Mouse (Mus musculus) inflammation-experienced regulatory T-cells, adult 6 months (primary cell): ENCODE measurements around the gene Apobr. TPM values are rescaled to one million over a fixed set of nuclear protein-coding genes. Genes with fewer than 3 reads are reported as not detected.

Source experiments
- ATAC-seq: one replicate; pipeline ENCODE4 v1.8.0; 2017
- polyA plus RNA-seq, 3 experiments: library from polyadenylated mRNA; unstranded; fragments of 100-300 nt; shearing (Covaris generic); gene quantifications; one replicate each; pipeline ENCODE4 v1.2.1; 2017

Apobr gene
- polyA plus RNA-seq, 3 experiments from 2014 or later: 0.23 to 2.3 TPM; not detected in 1

DNA sequence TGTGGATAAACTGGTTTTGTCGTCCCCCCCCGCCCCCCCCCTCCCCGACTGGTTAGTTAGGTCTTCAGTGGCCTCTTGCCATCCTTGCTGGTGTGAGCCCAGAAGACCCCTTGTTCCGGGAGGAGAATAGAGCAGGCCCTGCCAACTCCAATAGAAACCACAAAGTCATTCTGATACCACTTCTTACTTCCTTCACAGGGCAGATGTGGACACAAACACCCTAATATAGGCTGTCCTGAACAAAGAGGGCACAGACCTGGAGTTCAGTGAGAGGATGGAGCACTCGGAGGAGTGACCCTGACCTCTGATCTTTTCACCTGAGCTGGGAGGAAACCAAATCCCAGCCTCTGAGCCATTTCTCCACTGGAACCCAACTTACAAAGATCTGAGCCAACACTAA lies 17.2 kb downstream of the Apobr start:
- no peak for ATAC-seq

DNA sequence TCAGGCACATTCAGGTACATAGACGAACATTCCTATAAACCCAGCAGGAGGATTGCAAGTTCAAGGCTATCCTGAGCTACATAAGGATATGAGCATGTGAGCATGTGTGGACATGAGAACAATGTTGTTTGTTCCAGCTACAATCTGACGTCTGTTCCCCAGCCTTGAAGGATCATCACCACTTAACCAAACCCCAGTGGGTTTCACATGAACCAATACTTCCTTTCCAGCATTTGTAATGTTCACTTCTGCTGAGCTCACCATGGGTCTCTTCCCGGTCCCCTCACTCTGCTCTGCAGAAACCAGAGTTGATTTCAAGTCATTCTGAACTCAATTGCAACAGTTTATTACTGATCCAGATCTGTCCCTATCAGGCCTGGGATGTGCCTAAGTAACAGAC lies 17.9 kb downstream of the Apobr start:
- ATAC-seq: no peak

DNA sequence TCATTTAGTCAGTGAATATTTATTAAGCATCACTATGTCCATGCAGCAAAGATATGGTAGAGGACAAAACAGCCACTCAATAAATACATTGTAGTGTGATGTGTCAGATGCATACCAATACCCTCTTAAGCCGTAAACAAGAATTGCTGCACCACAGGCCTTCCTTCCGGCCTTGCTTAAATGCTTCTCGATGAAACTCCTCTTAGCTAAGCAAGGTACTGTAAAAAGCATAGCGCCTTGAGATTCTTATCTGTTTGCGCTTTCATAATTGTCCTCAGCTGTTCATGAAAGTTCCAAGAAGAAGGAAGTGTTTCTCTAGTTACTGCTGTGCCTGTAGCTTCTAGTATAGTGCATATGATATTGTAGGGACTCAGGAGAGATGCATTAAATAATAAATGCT lies 21.9 kb downstream of the Apobr start:
- ATAC-seq: peak; percentile 32

DNA sequence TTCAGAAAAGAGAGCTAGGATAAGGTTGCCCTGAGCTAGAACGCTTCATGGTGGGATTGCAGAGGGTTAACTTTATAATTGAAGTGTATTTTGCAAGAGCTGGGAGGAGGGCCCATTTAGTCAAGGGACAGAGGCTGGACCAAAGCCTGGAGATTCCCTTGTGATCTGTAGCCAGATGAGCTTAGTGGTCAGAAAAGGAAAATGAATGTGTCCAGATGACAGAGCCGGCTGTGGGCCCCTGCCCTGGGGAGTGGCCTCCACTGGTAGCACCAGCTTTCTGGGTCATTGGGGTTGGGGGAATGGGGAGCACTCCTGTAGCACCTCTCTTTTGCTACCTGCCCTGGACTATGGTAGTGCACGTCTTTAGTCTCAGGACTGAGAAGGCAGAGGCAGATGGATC lies 22.3 kb downstream of the Apobr start:
- no peak for ATAC-seq

DNA sequence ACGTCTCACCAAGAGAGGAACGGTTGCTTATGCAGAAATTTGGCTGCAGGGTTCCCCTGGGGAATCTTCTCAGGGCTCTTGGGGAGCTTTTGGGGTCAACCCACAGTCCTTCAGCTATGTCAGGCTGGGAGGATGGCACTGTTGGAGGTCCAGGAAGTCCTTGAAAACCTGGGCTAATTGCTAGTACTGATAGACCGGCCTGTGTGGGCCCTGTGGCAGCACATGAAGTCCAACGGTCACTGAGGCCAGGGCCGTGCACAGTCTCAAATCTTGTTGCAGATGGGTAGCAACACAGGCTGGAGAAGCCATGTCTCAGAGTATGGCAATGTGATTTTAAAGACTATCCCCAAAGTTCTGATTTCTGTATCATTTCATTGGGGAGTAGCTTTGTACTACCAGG lies 23.1 kb downstream of the Apobr start:
- ATAC-seq: no peak

DNA sequence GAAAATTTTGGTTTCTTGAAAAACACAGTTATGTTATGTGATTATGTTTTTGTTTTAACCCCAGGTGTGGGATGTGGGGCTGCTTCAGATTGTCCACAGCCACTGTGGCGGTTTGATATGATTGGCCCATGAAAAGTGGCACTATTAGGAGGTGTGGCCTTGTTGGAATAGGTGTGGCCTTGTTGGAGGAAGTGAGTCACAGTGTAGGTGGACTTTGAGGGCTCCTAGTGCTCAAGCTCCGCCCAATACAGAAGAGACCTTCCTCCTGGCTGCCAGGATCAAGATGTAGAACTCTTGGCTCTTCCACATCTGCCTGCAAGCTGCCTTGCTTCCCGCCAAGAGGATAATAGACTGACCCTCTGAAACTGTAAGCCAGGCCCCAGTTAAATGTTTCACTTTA lies 28.0 kb downstream of the Apobr start:
- ATAC-seq: no peak

DNA sequence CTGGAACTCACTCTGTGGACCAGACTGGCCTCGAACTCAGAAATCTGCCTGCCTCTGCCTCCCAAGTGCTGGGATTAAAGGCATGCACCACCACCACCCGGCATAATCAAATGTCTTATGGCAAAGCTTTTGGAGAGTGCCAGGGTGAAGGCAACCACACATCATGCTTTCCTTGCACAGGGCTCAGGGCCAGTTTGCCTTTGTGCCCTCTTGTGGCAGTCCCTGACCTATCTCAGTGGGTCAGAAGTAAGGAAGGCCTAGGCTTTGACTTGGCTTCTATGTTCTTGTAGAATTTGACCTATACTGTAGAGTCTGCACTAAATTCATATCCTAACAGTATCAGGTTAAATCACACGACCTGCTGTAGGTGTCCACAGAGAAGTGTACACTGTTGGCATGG lies 32.0 kb downstream of the Apobr start:
- ATAC-seq: no peak

DNA sequence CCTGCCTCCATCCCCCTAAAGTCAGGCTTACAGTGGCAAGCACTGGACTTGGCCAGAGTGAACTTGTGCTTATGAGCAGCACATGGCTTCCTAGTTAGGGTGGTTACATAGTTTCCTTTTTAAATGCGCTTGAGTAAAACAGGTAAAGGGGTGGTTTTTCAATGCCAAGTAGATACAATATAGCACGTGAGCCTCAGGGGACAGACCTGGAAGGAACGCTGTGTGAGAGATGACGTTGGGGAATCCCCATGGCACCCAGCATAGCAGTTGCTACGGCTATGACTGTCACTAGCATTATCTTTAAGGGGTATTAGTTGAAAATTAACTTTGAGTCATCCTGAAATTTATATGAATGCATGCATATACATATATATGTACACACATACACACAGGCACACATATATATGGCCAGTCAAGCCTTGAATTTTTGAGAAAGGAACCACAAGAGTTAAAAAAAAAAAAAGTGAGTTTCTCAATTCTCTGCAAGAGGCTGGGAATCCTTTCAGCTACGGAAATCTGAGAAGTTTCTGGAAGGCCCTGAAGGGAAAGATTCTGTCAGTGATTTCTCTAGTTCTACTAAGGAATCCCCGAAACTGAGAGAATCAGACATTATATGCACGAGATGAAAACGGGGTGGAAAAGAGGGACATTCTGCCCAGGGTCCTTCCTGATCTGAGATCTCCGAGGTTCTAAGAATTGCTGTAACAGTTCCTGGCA lies 35.0 kb downstream of the Apobr start:
- ATAC-seq: peak; percentile 82

DNA sequence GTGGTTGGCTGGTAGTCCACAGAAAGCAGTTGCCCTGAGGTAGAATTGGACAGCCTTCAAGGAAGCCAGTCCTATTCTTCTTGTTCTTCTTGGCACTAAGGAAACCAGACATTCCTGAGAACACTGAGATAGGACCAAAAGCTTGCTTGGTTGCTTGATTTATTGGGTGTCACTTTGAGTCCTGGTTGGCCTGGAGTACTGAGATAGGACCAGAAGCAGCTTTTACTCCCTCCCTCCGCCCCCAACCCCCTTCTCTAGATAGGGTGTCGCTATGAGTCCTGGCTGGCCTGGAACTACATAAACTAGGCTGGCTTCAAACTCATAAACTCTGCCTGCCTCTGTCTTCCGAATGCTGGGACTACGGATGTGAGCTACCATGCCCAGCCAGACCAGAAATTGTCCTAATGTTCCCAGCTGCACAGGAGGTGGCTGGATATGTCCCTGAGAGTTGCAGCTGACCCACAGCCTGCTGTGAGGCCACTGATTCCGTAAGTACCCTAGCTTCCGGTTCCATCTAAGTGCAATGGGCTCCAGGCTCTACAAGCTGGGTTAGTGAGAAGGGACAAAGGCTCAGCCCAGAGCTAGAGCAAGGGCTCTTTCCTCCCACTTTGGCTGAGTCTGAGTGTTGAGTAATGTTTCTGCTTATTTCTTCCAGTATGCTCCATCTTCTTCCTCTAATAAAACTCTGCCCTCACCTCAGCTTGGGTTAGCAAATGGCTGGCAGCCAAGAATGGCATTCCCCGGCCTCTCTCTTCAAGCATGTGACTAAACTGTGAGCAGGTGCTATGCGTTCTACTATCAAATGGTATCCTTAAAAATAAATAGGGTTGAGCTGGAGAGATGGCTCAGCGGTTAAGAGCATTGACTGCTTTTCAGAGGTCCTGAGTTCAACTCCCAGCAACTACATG lies 37.0 kb downstream of the Apobr start:
- no peak for ATAC-seq

DNA sequence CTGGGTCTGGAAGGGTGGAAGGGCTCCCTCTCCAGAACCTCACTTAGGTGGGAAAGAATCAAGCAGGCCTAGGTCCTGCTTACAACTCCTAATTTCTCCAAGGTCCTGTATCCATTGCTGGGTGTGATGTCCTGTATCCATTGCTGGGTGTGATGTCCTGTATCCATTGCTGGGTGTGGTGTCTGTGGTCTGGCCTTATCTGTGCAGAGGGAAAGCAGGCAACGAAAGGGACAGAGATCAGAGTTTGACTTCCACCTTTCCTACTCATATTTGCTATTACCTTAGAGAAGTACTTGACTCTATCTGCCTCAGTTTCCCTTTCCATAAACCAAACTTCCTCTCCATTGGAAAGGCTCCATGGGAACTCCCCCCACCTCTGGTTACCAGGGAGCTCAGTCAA lies 38.6 kb downstream of the Apobr start:
- ATAC-seq: no peak

DNA sequence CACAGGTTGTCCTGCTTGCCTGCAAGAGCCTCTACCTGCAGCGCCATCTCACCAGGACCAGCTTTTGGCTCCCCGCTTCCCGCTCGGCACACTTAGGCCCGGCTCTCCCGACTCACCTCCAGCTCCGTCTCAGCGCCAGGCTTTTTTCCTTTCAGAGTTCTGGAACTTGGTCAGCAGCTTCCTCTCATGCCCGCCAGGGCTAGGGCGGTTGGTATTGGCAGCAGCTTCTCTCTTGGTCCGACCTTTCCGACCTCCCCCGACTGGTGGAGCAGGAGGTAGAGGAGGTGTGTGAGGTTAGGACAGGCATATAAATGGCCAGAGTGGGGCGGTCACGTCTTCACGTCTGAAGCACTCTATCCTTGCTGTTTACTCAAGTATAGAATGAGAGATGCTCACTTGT lies 40.0 kb downstream of the Apobr start:
- ATAC-seq: no peak

DNA sequence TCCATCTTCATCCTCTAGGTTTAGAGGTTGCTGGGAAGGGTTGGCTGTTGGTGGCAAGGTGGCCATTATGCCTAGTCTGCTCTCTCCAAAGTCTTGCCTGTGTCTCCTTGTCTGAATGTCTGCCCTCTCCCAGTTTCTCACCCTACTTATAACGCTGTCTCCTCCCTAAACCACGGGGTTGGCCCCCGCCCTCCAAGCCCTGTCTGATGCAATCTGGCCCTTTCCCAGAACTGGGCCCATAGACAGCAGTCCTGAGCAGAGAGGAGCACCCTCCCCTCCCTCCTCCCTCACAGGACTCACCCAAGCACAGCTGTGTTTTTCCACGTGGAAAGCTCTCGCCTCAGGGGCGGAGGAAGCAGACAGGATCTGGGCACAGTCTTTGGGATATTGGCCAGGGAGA lies 40.6 kb downstream of the Apobr start:
- no peak for ATAC-seq

DNA sequence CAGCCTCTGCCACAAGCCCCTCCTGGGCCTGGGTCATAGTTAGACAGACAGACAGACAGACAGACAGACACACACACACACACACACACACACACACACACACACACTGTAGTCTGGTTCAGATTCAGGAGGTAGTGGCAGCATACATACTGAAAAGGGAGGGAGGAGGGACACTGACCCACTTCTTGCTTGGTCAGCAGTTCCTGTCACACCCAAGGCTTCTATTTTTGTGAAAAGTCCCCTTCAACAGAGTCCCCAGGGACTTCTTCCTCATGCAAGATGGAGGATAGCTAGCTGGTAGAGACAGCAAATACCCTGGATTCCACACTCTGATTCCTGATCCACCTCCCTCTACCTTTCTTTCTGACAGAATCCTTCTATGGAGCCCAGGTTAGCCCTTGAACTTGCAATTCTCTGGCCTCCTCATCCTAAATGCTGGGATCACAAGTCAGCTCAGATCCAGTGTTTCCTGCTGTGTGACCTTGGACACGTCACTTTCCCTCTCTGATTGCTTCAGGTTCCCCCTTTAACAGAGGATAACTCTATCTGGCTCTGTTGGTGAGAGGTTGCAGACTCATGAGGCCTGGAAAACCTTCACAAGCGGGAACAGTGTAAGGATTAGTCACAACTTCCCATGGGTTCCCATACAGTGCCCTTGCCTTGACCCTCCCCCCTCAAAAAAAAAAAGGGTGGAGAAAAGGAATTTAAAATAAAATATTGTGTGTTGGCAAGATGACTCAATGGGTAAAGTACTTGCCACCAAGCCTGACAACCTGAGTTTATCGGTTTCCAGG lies 41.3 kb downstream of the Apobr start:
- ATAC-seq: no peak

DNA sequence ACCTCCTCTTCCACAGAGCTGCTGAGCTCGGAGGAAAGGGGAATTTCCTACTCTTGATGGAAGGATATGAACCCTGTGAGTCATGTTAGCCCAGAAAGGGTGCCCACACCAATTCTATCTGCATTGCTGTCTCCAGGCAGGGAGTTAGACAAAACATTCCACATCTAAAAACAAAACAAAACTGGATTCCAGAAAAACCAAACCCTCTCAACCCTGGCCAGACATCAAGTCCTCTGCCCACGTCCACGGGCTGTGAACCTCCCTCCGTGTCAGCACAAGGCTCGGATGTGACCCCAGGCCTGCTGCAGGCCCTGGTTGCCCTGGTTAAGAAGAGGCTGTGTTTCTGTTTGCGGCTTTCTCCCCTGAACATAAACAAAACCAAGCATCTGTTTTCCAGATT lies 43.4 kb downstream of the Apobr start:
- ATAC-seq: no peak

DNA sequence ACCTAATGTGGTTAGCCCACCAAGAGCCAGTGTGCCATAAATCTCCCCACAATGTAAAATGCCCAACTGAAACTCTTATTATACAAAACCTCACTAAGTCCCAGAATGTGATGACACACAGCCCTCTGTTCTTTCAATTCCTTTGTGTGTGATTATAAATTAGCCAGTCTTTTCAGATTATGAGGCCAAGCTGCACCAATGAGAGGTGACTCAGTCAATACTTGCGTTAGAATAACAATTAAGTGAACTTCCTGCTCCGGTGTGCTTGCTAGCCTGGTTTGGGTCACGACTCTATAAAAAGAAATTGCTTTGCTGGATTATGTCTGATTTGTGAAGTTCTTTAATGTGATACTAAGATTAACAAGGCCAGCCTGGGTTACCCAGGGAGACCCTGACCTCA lies 45.2 kb downstream of the Apobr start:
- ATAC-seq: no peak

DNA sequence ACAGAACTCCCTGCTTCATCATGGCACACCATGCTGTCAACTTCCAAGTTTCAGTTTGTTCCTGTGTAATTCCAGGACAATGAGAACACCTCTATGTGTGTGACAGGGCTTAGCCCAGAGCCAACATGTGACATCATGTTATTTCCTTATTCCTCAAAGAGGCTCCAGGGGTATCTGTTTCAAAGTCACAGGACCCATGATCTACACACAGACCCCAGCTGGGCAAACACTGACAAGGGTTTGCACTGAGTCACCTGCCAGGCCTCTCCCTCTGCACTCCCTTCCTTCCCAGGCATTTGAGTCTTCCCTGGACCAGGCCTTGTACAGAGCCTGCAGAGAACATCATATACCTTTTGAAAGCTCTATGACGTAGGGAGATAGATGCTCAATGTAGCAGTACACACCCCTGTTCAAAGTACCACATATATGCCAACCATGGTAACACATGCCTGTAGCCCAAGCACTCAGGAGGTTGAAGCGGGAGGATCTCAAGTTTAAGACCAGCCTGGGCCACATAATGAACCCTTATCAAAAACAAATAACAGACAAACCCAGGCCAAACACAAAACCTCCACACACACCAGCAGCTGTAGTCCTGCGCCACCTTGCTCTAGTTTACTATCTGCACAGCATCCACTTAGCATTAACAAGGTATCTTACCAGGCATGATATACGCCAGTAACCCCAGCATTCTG lies 46.2 kb downstream of the Apobr start, which contains the start of gene Nupr1:
TSS of gene Nupr1 (minus strand) at position 38 of the 695 bp plus-strand sequence.
- no peak for ATAC-seq

DNA sequence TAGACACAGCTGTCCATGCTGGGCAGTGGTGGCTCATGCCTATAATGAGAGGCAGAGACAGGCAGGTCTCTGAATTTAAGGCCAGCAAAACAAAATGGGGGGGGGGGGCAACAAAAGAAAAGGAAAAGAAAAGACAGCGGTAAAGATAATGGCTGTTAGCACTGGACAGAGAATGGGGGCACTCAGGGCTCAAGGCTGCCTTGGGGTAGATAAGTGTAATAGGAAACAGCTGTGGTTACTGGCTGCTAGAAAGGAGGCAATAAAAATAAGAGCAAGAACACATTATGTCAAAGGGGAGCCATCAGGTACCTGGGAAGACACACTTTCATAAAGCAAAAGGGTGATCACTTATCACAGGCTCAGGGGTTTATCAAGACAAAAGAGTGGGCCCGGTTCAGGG lies 47.7 kb downstream of the Apobr start:
- ATAC-seq: no peak

DNA sequence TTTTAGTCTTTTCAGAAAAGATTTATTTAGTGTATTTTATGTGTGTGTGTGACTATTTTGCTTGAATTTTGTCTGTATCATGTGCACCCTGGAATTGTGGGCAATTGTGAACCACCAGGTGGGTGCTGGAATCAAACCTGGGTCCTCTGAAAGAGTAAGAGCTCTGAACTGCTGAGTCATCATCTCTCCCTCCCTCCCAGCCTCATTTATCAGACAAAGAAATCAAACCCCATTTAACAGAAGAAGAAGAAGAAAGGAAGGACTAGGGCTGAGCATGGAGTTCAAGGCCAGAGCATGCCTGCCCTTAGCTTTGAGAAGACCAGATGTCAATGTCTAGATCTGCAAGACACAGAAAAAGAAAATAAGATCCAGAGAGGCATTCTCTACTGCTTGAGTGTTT lies 50.6 kb downstream of the Apobr start:
- ATAC-seq: no peak

DNA sequence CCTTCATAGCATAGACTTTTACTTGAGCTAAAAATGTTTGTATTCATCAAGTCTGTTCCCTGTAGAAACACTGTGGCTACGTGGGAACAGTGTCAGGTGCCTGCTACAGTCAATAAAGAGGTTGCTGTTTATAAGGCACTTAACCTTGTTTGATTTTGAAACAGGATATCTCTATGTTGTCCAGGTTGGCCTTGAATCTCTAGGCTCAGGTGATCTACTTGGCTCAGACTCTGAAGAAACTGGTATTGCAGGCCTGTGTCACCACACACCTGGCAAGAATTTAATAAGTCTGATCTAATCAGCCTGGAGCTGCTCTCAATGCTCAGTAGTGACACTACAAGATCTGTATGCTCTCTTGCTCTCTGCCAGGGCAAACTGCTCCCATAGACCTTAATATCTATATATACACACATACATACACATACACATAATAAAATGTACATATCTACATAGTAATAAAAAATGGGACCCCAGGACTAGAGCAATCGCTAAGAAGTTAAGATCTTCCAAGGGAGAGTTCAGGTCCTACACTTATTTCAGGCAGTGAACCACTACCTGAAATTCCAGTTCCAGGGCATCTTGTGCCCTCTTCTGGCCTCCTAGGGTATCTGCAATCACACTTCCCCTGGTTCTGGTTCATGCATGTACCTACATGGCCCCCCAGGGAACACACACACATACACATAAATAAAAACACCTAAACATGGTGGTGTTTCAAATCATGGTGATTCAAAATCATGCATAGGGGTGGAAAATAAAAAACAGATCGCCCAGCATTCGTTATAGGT lies 52.2 kb downstream of the Apobr start:
- peak; percentile 41 for ATAC-seq
